22 mouse cellular contexts compared by ENCODE assay signal in the genomic region with DNA sequence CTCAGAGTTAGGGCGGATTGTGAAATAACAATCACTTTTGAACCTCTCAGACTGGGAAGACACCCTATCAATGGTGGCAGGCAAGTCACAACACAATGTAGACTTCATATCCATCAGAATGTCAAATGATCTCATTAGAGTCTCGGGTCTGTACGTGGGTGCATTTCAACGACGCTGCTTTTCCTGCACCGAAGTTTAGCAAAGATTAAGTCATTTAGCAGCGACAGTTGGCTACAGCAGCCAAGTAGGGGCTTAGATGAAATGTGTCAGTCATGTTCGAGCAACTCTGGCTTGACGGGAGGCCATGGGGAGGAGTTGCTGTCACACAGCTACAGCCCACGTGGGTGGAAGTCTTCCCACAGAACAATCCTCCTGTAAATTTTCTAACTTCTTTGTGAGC.
A peak's percentile ranks its signal among the peaks of the same experiment; 100 is the strongest.
DNase-seq lines count a peak whose midpoint lies in the region; ATAC-seq and TF ChIP-seq lines count a peak whose summit lies in the region.
"Had no signal": no experiment of that assay in that cellular context is flagged by ENCODE, and none has a peak within 500 bp of the region (broad histone marks: within the 10 kb centered on the region; RNA-seq: fewer than 3 reads in every experiment).

No protein-coding gene starts in this region.

- H3K9me3 ChIP-seq in forebrain, embryonic 14.5 days (replicated peaks; ENCODE audit: control insufficient read depth, low read length): no peaks in the 10 kb centered on the region
- no peaks in the 10 kb centered on the region for H3K9me3 ChIP-seq in forebrain, embryonic 10.5 days
- H3K9me3 ChIP-seq: hindbrain, embryonic 12.5 days; hindbrain, embryonic 15.5 days had no signal

- 61% methylated on average over 10 of the region's 10 CpGs for WGBS in forebrain, embryonic 14.5 days
- WGBS in forebrain, embryonic 10.5 days: 86% methylated on average over 10 of the region's 10 CpGs

- DNase-seq in forebrain, embryonic 14.5 days (ENCODE audit: low spot score): peak; percentile 39
- DNase-seq in forebrain, embryonic 10.5 days (ENCODE audit: extremely low spot score, low spot score): no peak
- DNase-seq in left cerebral cortex, adult 11 months (ENCODE audit: low spot score): peak; percentile 8
- DNase-seq in left cerebral cortex, adult 18-20 months (ENCODE audit: low spot score in 2 of 2): no peak
- DNase-seq in brain, embryonic 14.5 days (ENCODE audit: low read depth): peak; percentile 60
- DNase-seq in telencephalon, adult 2 months (ENCODE audit: low read depth, low spot score): peak; percentile 24
- DNase-seq in urinary bladder, postnatal 10 days (ENCODE audit: low spot score): no peak
- DNase-seq: adrenal gland, adult 2 months; adrenal gland, postnatal 14 days; B cell, adult 2 months; cerebellum, adult 18-20 months; cerebellum, adult 9-10 months; cerebellum, postnatal 14 days; gastrocnemius, postnatal 25 days; heart, adult 2 months had no signal

- H3K4me3 ChIP-seq in forebrain, embryonic 14.5 days (ENCODE audit: low read depth, low read length): no peak overlapping the region
- no peak overlapping the region for H3K4me3 ChIP-seq in forebrain, embryonic 10.5 days
- H3K4me3 ChIP-seq: heart, adult 2 months; hindbrain, embryonic 12.5 days; hindbrain, embryonic 15.5 days had no signal

- no peaks in the 10 kb centered on the region for H3K4me1 ChIP-seq in forebrain, embryonic 14.5 days (ENCODE audit: control insufficient read depth, insufficient read depth, low read length)
- no peaks in the 10 kb centered on the region for H3K4me1 ChIP-seq in forebrain, embryonic 10.5 days
- H3K4me1 ChIP-seq: hindbrain, embryonic 12.5 days; hindbrain, embryonic 15.5 days had no signal

- peak; percentile 50 for ATAC-seq in forebrain, embryonic 14.5 days
- ATAC-seq: intestine, postnatal 0 days; Patski had no signal

- H3K27ac ChIP-seq in forebrain, embryonic 14.5 days (ENCODE audit: low read depth, low read length): no peak overlapping the region
- H3K27ac ChIP-seq in forebrain, embryonic 10.5 days: no peak overlapping the region
- H3K27ac ChIP-seq: heart, adult 2 months; hindbrain, embryonic 12.5 days; hindbrain, embryonic 15.5 days had no signal

- no peak overlapping the region for H3K4me2 ChIP-seq in forebrain, embryonic 14.5 days (ENCODE audit: low read length)
- H3K4me2 ChIP-seq: heart, embryonic 11.5 days; hindbrain, embryonic 12.5 days; hindbrain, embryonic 15.5 days had no signal

- no peaks in the 10 kb centered on the region for H3K27me3 ChIP-seq in forebrain, embryonic 14.5 days (replicated peaks; ENCODE audit: control insufficient read depth, insufficient read depth, low read length)
- no peaks in the 10 kb centered on the region for H3K27me3 ChIP-seq in forebrain, embryonic 10.5 days (ENCODE audit: poor library complexity, severe bottlenecking)
- H3K27me3 ChIP-seq: CH12.LX; hindbrain, embryonic 12.5 days; hindbrain, embryonic 15.5 days had no signal

- no peak for TF ChIP-seq CTCF in brain, embryonic 14.5 days (IDR thresholded peaks at IDR 0.05; ENCODE audit: borderline replicate concordance, extremely low read depth, insufficient read depth, insufficient read length)

- H3K9ac ChIP-seq in forebrain, embryonic 14.5 days (ENCODE audit: low read length): no peak overlapping the region
- H3K9ac ChIP-seq: hindbrain, embryonic 12.5 days; hindbrain, embryonic 15.5 days had no signal

- no peaks in the 10 kb centered on the region for H3K36me3 ChIP-seq in forebrain, embryonic 14.5 days (ENCODE audit: control insufficient read depth, insufficient read depth, low read length)
- no peaks in the 10 kb centered on the region for H3K36me3 ChIP-seq in forebrain, embryonic 10.5 days (replicated peaks)
- H3K36me3 ChIP-seq: G1E; hindbrain, embryonic 12.5 days; hindbrain, embryonic 15.5 days had no signal

- no peak for TF ChIP-seq POLR2A in brain, embryonic 14.5 days (IDR thresholded peaks at IDR 0.05; ENCODE audit: borderline replicate concordance, extremely low read depth, insufficient read depth, insufficient read length, poor library complexity, severe bottlenecking)

Comparison
In these comparisons a context has a peak if more than half of its experiments do, and no peak if none do; other contexts are left out.
1. DNase-seq: peak in forebrain, embryonic 14.5 days (single experiment), left cerebral cortex, adult 11 months (single experiment), brain, embryonic 14.5 days (single experiment) and telencephalon, adult 2 months (single experiment); none in forebrain, embryonic 10.5 days (single experiment), left cerebral cortex, adult 18-20 months (0 of 2) and urinary bladder, postnatal 10 days (single experiment).